Mouse (Mus musculus): Measurements from ENCODE around the gene Kdm2a. TPM values are rescaled to one million over a fixed set of nuclear protein-coding genes. Genes with fewer than 3 reads are reported as not detected.
A peak's percentile ranks its signal among the peaks of the same experiment; 100 is the strongest.

Gene Kdm2a
- total and polyA plus RNA-seq, 3 experiments, result 20.3 to 55.9 TPM; not detected in 1

- Histone ChIP-seq H3K4me1 (ENCODE audit: control insufficient read depth in 1 of 2, insufficient read depth in 2 of 2, low read length in 2 of 2) (peaks cover 3% of the 10 kb centered on the region in 2 experiments; a peak in 3 of 4 replicates), H3K9ac (ENCODE audit: control insufficient read depth, low read depth, low read length, poor library complexity, severe bottlenecking) (peak within 1 kb of the TSS; percentile 62), H3K36me3 (ENCODE audit: control insufficient read depth in 1 of 2, insufficient read depth in 2 of 2, low read length in 2 of 2) (no peaks in the 10 kb centered on the region), H3K27ac (ENCODE audit: control insufficient read depth, low read depth, low read length) (no peak within 1 kb of the TSS), H3K4me3 (ENCODE audit: control insufficient read depth in 1 of 2, insufficient read depth in 1 of 2, low read depth in 2 of 2, low read length in 2 of 2) (peak within 1 kb of the TSS; percentile 63 to 79), H3K27me3 (ENCODE audit: control insufficient read depth in 1 of 2, insufficient read depth in 2 of 2, low read length in 2 of 2) (no peaks in the 10 kb centered on the region), H3K79me2 (ENCODE audit: control insufficient read depth, insufficient read depth, low read length, poor library complexity) (no peaks in the 10 kb centered on the region; the same call in 1 of the 2 replicates), H3K9me3 (replicated peaks; ENCODE audit: insufficient read depth, low read length) (no peaks in the 10 kb centered on the region)
- DNase-seq (ENCODE audit: low read depth, low spot score), result peak; percentile 76
- no peak for TF ChIP-seq JUND (IDR thresholded peaks at IDR 0.05; ENCODE audit: low read depth, low read length)
- no peak for TF ChIP-seq MAX (IDR thresholded peaks at IDR 0.05; ENCODE audit: low read length)
- no peak for TF ChIP-seq POLR2AphosphoS2 (IDR thresholded peaks at IDR 0.05; ENCODE audit: low read length)
- no peak for TF ChIP-seq RCOR1 (IDR thresholded peaks at IDR 0.05; ENCODE audit: low read depth, low read length)
- TF ChIP-seq SIN3A (IDR thresholded peaks at IDR 0.05; ENCODE audit: low read length), result peak; percentile 75; the same call in 1 of the 2 replicates
- TF ChIP-seq BHLHE40 (IDR thresholded peaks at IDR 0.05; ENCODE audit: borderline replicate concordance, low read depth, low read length), result no peak
- TF ChIP-seq POLR2AphosphoS5 (IDR thresholded peaks at IDR 0.05; ENCODE audit: borderline replicate concordance, low read depth, low read length), result no peak
- no peak for TF ChIP-seq MYB (IDR thresholded peaks at IDR 0.05; ENCODE audit: low read depth, low read length)
- no peak for TF ChIP-seq CTCF (IDR thresholded peaks at IDR 0.05 in 2 of 3, conservative IDR thresholded peaks at IDR 0.05 in 1 of 3; ENCODE audit: control insufficient read depth in 1 of 3, insufficient read depth in 1 of 3, low read depth in 2 of 3, low read length in 3 of 3, poor library complexity in 1 of 3, severe bottlenecking in 1 of 3)
- peak in 1 of 2 experiments; percentile 49; a peak in 1 of 4 replicates for TF ChIP-seq POLR2A (IDR thresholded peaks at IDR 0.05; ENCODE audit: control insufficient read depth in 1 of 2, insufficient read depth in 1 of 2, low read depth in 1 of 2, low read length in 2 of 2, poor library complexity in 1 of 2)
- TF ChIP-seq HCFC1 (IDR thresholded peaks at IDR 0.05; ENCODE audit: low read depth, low read length), result peak; percentile 57
- TF ChIP-seq ELF1 (IDR thresholded peaks at IDR 0.05; ENCODE audit: low read depth, low read length), result peak; percentile 82
- TF ChIP-seq TCF12 (IDR thresholded peaks at IDR 0.05; ENCODE audit: low read depth, low read length), result no peak
- TF ChIP-seq MAZ (IDR thresholded peaks at IDR 0.05; ENCODE audit: low read depth, low read length), result peak; percentile 86; the same call in 1 of the 2 replicates
- TF ChIP-seq ZKSCAN1 (IDR thresholded peaks at IDR 0.05; ENCODE audit: low read depth, low read length), result no peak
- peak; percentile 25; the same call in 1 of the 2 replicates for TF ChIP-seq MXI1 (IDR thresholded peaks at IDR 0.05; ENCODE audit: low read depth, low read length)
- no peak for TF ChIP-seq NRF1 (IDR thresholded peaks at IDR 0.05; ENCODE audit: insufficient read depth, low read depth, low read length, poor library complexity, severe bottlenecking)
- no peak for TF ChIP-seq CHD1 (IDR thresholded peaks at IDR 0.05; ENCODE audit: low read depth, low read length)
Observed at GRCm38 (mm10) chr19:4268566-4269361, 129.3 kb downstream of the Kdm2a start, which contains the start of gene Ssh3. TSS of gene Ssh3 (minus strand) at chr19:4269180.

GRCm38 (mm10) chr19:4265956-4266355 is 132.1 kb downstream of the Kdm2a start:
- Histone ChIP-seq H3K9ac (ENCODE audit: control insufficient read depth, low read depth, low read length, poor library complexity, severe bottlenecking) (no peak overlapping the region), H3K27me3 (ENCODE audit: control insufficient read depth in 1 of 2, insufficient read depth in 2 of 2, low read length in 2 of 2) (no peaks in the 10 kb centered on the region), H3K27ac (ENCODE audit: control insufficient read depth, low read depth, low read length) (no peak overlapping the region), H3K4me3 (ENCODE audit: control insufficient read depth in 1 of 2, insufficient read depth in 1 of 2, low read depth in 2 of 2, low read length in 2 of 2) (no peak overlapping the region), H3K9me3 (replicated peaks; ENCODE audit: insufficient read depth, low read length) (no peaks in the 10 kb centered on the region), H3K36me3 (ENCODE audit: control insufficient read depth in 1 of 2, insufficient read depth in 2 of 2, low read length in 2 of 2) (no peaks in the 10 kb centered on the region), H3K4me1 (ENCODE audit: control insufficient read depth in 1 of 2, insufficient read depth in 2 of 2, low read length in 2 of 2) (peaks cover 3% of the 10 kb centered on the region in 2 experiments; a peak in 3 of 4 replicates), H3K79me2 (ENCODE audit: control insufficient read depth, insufficient read depth, low read length, poor library complexity) (no peaks in the 10 kb centered on the region; the same call in 1 of the 2 replicates)
- DNase-seq (ENCODE audit: low read depth, low spot score), result no peak
- TF ChIP-seq CTCF (IDR thresholded peaks at IDR 0.05 in 2 of 3, conservative IDR thresholded peaks at IDR 0.05 in 1 of 3; ENCODE audit: control insufficient read depth in 1 of 3, insufficient read depth in 1 of 3, low read depth in 2 of 3, low read length in 3 of 3, poor library complexity in 1 of 3, severe bottlenecking in 1 of 3) (peak in 1 of 3 experiments; percentile 14; a peak in 1 of 6 replicates), SMC3 (IDR thresholded peaks at IDR 0.05; ENCODE audit: low read depth, low read length) (peak; percentile 34), MYC (IDR thresholded peaks at IDR 0.05; ENCODE audit: low read depth, low read length) (no peak)

Measured in MEL (cell line).